Mouse (Mus musculus) mouse trophoblast stem cell (cell line): ENCODE results near the gene Phf8.
"Not testable (repeated sequence)": the region's sequence is repeated elsewhere in the genome, so short reads cannot be mapped to it uniquely, and the experiment has no call there.

Experiments used
- in situ Hi-C, 2 experiments: fragments of 300-500 bp; cut with MseI, MboI; formaldehyde crosslinking; loops; 2 replicates in 1 of 2; 3 replicates in 1 of 2; pipeline ENCODE4 v1.15.1; 2025

Gene Phf8

GRCm38 (mm10) chrX:151520458-151521322, at the start of gene Phf8:
Phf8 (plus strand) TSS chrX:151520672.
- in situ Hi-C loops = no loop called here

- in situ Hi-C loops = no loop called here
Observed at GRCm38 (mm10) chrX:151488128-151488527, 32.3 kb upstream of the Phf8 start.

- in situ Hi-C loops = not testable (repeated sequence)
Observed at GRCm38 (mm10) chrX:151493269-151493668, 27.2 kb upstream of the Phf8 start.

- in situ Hi-C loops = no loop called here
Observed at GRCm38 (mm10) chrX:151496596-151496995, 23.9 kb upstream of the Phf8 start.

GRCm38 (mm10) chrX:151508536-151508935, 11.9 kb upstream of the Phf8 start:
- in situ Hi-C loops = no loop called here

GRCm38 (mm10) chrX:151509906-151510305, 10.6 kb upstream of the Phf8 start:
- in situ Hi-C loops = no loop called here

GRCm38 (mm10) chrX:151513066-151513465, 7.4 kb upstream of the Phf8 start:
- in situ Hi-C loops = no loop called here

GRCm38 (mm10) chrX:151513694-151514093, 6.8 kb upstream of the Phf8 start:
- in situ Hi-C loops = no loop called here

- in situ Hi-C loops = no loop called here
Observed at GRCm38 (mm10) chrX:151518181-151518580, 2.3 kb upstream of the Phf8 start.

- in situ Hi-C loops = no loop called here
Observed at GRCm38 (mm10) chrX:151520127-151520457, 380 bp upstream of the Phf8 start.

- in situ Hi-C loops = no loop called here
Observed at GRCm38 (mm10) chrX:151521786-151522522, 1.5 kb downstream of the Phf8 start.

GRCm38 (mm10) chrX:151553356-151553755, 32.9 kb downstream of the Phf8 start:
- in situ Hi-C loops = no loop called here

- in situ Hi-C loops = loop anchor here in 1 of 2 experiments (25.0 kb wide), 1 partner anchor 112 kb away; no protein-coding TSS in a partner anchor
Observed at GRCm38 (mm10) chrX:151575166-151575565, 54.7 kb downstream of the Phf8 start.

- in situ Hi-C loops = no loop called here
Observed at GRCm38 (mm10) chrX:151643386-151643785, 122.9 kb downstream of the Phf8 start.

- in situ Hi-C loops = no loop called here
Observed at GRCm38 (mm10) chrX:151653744-151654143, 133.3 kb downstream of the Phf8 start.

GRCm38 (mm10) chrX:151674492-151675171, 154.2 kb downstream of the Phf8 start:
- in situ Hi-C loops = loop anchor here in 1 of 2 experiments (25.0 kb wide), 1 partner anchor 87 kb away; no protein-coding TSS in a partner anchor
